Mouse (Mus musculus) liver, postnatal 0 days (tissue): ENCODE results near the gene Cmc1.

Experiments used
- CTCF ChIP-seq: sonication (generic); IDR thresholded peaks from 2 replicates; pipeline ENCODE4 v1.5.1; 2016; ENCODE audit warnings: antibody characterized with exemption, low read depth
- EP300 ChIP-seq: IDR thresholded peaks from 2 replicates; pipeline ENCODE4 v1.6.1; 2016; ENCODE audit warnings: antibody characterized with exemption, low read depth, mild to moderate bottlenecking

- TF ChIP-seq CTCF (no peak), EP300 (no peak)
Observed at GRCm38 (mm10) chr9:118158201-118158600, 8.2 kb upstream of the Cmc1 start.
